Mouse (Mus musculus): ENCODE data around the gene Gm10722. TPM values are rescaled to one million over a fixed set of nuclear protein-coding genes. Genes with fewer than 3 reads are reported as not detected.
A peak's percentile ranks its signal among the peaks of the same experiment; 100 is the strongest.
"Not testable (repeated sequence)": the region's sequence is repeated elsewhere in the genome, so short reads cannot be mapped to it uniquely, and the experiment has no call there.

Gm10722 gene
- polyA plus RNA-seq, 1 experiment from 2014 or later = not detected

DNA sequence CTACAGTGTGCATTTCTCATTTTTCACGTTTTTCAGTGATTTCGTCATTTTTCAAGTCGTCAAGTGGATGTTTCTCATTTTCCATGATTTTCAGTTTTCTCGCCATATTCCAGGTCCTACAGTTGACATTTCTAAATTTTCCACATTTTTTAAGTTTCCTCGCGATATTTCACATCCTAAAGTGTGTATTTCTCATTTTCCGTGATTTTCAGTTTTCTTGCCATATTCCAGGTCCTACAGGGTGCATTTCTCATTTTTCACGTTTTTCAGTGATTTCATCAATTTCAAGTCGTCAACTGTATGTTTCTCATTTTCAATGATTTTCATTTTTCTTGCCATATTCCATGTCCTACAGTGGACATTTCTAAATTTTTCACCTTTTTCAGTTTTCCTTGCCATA, 14.6 kb downstream of the Gm10722 start, which contains the start of gene Gm10720:
Gene Gm10720 (plus strand): TSS at position 301 of the 400 bp plus-strand sequence.
- ATAC-seq (ENCODE audit: insufficient read depth); H3K36me3 ChIP-seq (ENCODE audit: insufficient read depth): not testable (repeated sequence)
- WGBS = 61% methylated on average over 4 of the region's 9 CpGs

DNA sequence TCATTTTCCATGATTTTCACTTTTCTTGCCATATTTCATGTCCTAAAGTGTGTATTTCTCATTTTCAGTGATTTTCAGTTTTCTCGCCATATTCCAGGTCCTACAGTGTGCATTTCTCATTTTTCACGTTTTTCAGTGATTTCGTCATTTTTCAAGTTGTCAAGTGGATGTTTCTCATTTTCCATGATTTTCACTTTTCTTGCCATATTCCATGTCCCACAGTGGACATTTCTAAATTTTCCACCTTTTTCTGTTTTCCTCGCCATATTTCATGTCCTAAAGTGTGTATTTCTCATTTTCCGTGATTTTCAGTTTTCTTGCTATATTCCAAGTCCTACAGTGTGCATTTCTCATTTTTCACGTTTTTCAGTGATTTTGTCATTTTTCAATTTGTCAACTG, 15.2 kb downstream of the Gm10722 start:
- not testable (repeated sequence) for H3K36me3 ChIP-seq (ENCODE audit: insufficient read depth); H3K27ac ChIP-seq (ENCODE audit: low read depth); H3K9ac ChIP-seq; H3K9me3 ChIP-seq (ENCODE audit: low read depth, low read length); ATAC-seq (ENCODE audit: insufficient read depth); H3K4me2 ChIP-seq; H3K27me3 ChIP-seq (ENCODE audit: insufficient read depth, low read length); H3K4me3 ChIP-seq (ENCODE audit: low read depth, low read length); DNase-seq; H3K4me1 ChIP-seq (ENCODE audit: insufficient read depth)
- 62% methylated on average over 4 of the region's 6 CpGs for WGBS

More for the DNA sequence above, 14.6 kb downstream of the Gm10722 start, which contains the start of gene Gm10720:
- H3K4me2 ChIP-seq; H3K9ac ChIP-seq; H3K9me3 ChIP-seq (ENCODE audit: low read depth, low read length); H3K4me3 ChIP-seq (ENCODE audit: low read depth, low read length); H3K4me1 ChIP-seq (ENCODE audit: insufficient read depth); H3K27me3 ChIP-seq (ENCODE audit: insufficient read depth, low read length); DNase-seq; H3K27ac ChIP-seq (ENCODE audit: low read depth): not testable (repeated sequence)

DNA sequence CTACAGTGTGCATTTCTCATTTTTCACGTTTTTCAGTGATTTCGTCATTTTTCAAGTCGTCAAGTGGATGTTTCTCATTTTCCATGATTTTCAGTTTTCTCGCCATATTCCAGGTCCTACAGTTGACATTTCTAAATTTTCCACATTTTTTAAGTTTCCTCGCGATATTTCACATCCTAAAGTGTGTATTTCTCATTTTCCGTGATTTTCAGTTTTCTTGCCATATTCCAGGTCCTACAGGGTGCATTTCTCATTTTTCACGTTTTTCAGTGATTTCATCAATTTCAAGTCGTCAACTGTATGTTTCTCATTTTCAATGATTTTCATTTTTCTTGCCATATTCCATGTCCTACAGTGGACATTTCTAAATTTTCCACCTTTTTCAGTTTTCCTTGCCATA, 16.4 kb downstream of the Gm10722 start, which contains the start of gene Gm10719:
Gene Gm10719 (plus strand): TSS at position 301 of the 400 bp plus-strand sequence.
- H3K9ac ChIP-seq; H3K4me3 ChIP-seq (ENCODE audit: low read depth, low read length); H3K36me3 ChIP-seq (ENCODE audit: insufficient read depth); H3K4me2 ChIP-seq; DNase-seq; ATAC-seq (ENCODE audit: insufficient read depth); H3K27me3 ChIP-seq (ENCODE audit: insufficient read depth, low read length); H3K9me3 ChIP-seq (ENCODE audit: low read depth, low read length); H3K4me1 ChIP-seq (ENCODE audit: insufficient read depth); H3K27ac ChIP-seq (ENCODE audit: low read depth): not testable (repeated sequence)
- WGBS = no CpG with 5 or more reads among the region's 9 CpGs

DNA sequence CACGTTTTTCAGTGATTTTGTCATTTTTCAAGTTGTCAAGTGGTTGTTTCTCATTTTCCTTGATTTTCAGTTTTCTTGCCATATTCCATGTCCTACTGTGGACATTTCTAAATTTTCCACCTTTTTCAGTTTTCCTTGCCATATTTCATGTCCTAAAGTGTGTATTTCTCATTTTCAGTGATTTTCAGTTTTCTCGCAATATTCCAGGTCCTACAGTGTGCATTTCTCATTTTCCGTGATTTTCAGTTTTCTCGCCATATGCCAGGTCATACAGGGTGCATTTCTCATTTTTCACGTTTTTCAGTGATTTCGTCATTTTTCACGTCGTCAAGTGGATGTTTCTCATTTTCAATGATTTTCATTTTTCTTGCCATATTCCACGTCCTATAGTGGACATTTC, 18.2 kb downstream of the Gm10722 start:
- not testable (repeated sequence) for H3K27ac ChIP-seq (ENCODE audit: low read depth); H3K4me2 ChIP-seq; ATAC-seq (ENCODE audit: insufficient read depth); H3K27me3 ChIP-seq (ENCODE audit: insufficient read depth, low read length); H3K4me3 ChIP-seq (ENCODE audit: low read depth, low read length); H3K9me3 ChIP-seq (ENCODE audit: low read depth, low read length); DNase-seq; H3K9ac ChIP-seq; H3K4me1 ChIP-seq (ENCODE audit: insufficient read depth); H3K36me3 ChIP-seq (ENCODE audit: insufficient read depth)
- 69% methylated on average over 9 of the region's 9 CpGs for WGBS

DNA sequence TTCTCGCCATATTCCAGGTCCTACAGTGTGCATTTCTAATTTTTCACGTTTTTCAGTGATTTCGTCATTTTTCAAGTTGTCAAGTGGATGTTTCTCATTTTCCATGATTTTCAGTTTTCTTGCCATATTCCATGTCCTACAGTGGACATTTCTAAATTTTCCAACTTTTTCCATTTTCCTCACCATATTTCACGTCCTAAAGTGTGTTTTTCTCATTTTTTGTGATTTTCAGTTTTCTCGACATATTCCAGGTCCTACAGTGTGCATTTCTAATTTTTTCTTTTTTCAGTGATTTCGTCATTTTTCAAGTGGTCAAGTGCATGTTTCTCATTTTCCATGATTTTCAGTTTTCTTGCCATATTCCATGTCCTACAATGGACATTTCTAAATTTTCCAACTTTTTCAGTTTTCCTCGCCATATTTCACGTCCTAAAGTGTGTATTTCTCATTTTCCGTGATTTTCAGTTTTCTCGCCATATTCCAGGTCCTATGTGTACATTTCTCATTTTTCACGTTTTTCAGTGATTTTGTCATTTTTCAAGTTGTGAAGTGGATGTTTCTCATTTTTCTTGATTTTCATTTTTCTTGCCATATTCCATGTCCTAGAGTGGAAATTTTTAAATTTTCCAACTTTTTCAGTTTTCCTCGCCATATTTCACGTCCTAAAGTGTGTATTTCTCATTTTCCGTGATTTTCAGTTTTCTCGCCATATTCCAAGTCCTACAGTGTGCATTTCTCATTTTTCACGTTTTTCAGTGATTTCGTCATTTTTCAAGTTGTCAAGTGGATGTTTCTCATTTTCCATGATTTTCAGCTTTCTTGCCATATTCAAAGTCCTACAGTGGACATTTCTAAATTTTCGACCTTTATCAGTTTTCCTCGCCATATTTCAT, 19.4 kb downstream of the Gm10722 start:
- not testable (repeated sequence) for H3K27me3 ChIP-seq (ENCODE audit: insufficient read depth, low read length); DNase-seq; H3K4me3 ChIP-seq (ENCODE audit: low read depth, low read length); H3K9ac ChIP-seq; H3K4me1 ChIP-seq (ENCODE audit: insufficient read depth); H3K27ac ChIP-seq (ENCODE audit: low read depth); H3K4me2 ChIP-seq; H3K36me3 ChIP-seq (ENCODE audit: insufficient read depth); H3K9me3 ChIP-seq (ENCODE audit: low read depth, low read length)
- 71% methylated on average over 11 of the region's 19 CpGs for WGBS
- peak; percentile 68; the same call in 1 of the 2 replicates for ATAC-seq (ENCODE audit: insufficient read depth)

DNA sequence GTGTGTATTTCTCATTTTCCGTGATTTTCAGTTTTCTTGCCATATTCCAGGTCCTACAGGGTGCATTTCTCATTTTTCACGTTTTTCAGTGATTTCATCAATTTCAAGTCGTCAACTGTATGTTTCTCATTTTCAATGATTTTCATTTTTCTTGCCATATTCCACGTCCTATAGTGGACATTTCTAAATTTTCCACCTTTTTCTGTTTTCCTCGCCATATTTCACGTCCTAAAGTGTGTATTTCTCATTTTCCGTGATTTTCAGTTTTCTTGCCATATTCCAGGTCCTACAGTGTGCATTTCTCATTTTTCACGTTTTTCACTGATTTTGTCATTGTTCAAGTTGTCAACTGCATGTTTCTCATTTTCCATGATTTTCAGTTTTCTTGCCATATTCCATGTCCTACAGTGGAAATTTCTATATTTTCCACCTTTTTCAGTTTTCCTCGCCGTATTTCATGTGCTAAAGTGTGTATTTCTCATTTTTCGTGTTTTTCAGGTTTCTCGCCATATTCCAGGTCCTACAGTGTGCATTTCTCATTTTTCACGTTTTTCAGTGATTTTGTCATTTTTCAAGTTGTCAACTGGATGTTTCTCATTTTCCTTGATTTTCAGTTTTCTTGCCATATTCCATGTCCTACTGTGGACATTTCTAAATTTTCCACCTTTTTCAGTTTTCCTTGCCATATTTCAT, 21.7 kb downstream of the Gm10722 start:
- ATAC-seq (ENCODE audit: insufficient read depth) = not testable (repeated sequence)

DNA sequence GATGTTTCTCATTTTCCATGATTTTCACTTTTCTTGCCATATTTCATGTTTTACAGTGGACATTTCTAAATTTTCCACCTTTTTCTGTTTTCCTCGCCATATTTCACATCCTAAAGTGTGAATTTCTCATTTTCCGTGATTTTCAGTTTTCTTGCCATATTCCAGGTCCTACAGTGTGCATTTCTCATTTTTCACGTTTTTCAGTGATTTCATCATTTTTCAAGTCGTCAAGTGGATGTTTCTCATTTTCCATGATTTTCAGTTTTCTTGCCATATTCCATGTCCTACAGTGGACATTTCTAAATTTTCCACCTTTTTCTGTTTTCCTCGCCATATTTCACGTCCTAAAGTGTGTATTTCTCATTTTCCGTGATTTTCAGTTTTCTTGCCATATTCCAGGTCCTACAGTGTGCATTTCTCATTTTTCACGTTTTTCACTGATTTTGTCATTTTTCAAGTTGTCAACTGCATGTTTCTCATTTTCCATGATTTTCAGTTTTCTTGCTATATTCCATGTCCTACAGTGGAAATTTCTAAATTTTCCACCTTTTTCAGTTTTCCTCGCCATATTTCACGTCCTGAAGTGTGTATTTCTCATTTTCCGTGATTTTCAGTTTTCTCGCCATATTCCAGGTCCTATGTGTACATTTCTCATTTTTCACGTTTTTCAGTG, 22.7 kb downstream of the Gm10722 start, which contains the start of gene Gm10718:
Gene Gm10718 (plus strand): TSS at position 236 of the 673 bp plus-strand sequence.
- WGBS = 73% methylated on average over 9 of the region's 13 CpGs
- not testable (repeated sequence) for H3K9ac ChIP-seq; H3K9me3 ChIP-seq (ENCODE audit: low read depth, low read length); H3K4me1 ChIP-seq (ENCODE audit: insufficient read depth); ATAC-seq (ENCODE audit: insufficient read depth); H3K4me2 ChIP-seq; H3K36me3 ChIP-seq (ENCODE audit: insufficient read depth); H3K27me3 ChIP-seq (ENCODE audit: insufficient read depth, low read length); H3K4me3 ChIP-seq (ENCODE audit: low read depth, low read length); H3K27ac ChIP-seq (ENCODE audit: low read depth); DNase-seq

More for the DNA sequence above, 21.7 kb downstream of the Gm10722 start:
- H3K9me3 ChIP-seq (ENCODE audit: low read depth, low read length); H3K4me2 ChIP-seq; H3K27ac ChIP-seq (ENCODE audit: low read depth); H3K36me3 ChIP-seq (ENCODE audit: insufficient read depth); H3K27me3 ChIP-seq (ENCODE audit: insufficient read depth, low read length); H3K4me3 ChIP-seq (ENCODE audit: low read depth, low read length); H3K9ac ChIP-seq; H3K4me1 ChIP-seq (ENCODE audit: insufficient read depth): not testable (repeated sequence)
- DNase-seq = peak; percentile 17
- 71% methylated on average over 9 of the region's 13 CpGs for WGBS

DNA sequence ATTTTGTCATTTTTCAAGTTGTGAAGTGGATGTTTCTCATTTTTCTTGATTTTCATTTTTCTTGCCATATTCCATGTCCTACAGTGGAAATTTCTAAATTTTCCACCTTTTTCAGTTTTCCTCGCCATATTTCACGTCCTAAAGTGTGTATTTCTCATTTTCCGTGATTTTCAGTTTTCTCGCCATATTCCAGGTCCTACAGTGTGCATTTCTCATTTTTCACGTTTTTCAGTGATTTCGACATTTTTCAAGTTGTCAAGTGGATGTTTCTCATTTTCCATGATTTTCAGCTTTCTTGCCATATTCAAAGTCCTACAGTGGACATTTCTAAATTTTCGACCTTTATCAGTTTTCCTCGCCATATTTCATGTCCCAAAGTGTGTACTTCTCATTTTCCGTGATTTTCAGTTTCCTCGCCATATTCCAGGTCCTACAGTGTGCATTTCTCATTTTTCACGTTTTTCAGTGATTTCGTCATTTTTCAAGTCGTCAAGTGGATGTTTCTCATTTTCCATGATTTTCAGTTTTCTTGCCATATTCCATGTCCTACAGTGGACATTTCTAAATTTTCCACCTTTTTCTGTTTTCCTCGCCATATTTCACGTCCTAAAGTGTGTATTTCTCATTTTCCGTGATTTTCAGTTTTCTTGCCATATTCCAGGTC, 23.4 kb downstream of the Gm10722 start:
- WGBS = 64% methylated on average over 15 of the region's 16 CpGs
- not testable (repeated sequence) for H3K9me3 ChIP-seq (ENCODE audit: low read depth, low read length); DNase-seq; H3K9ac ChIP-seq; H3K27me3 ChIP-seq (ENCODE audit: insufficient read depth, low read length); H3K4me1 ChIP-seq (ENCODE audit: insufficient read depth); H3K4me3 ChIP-seq (ENCODE audit: low read depth, low read length); H3K4me2 ChIP-seq; ATAC-seq (ENCODE audit: insufficient read depth); H3K27ac ChIP-seq (ENCODE audit: low read depth); H3K36me3 ChIP-seq (ENCODE audit: insufficient read depth)

DNA sequence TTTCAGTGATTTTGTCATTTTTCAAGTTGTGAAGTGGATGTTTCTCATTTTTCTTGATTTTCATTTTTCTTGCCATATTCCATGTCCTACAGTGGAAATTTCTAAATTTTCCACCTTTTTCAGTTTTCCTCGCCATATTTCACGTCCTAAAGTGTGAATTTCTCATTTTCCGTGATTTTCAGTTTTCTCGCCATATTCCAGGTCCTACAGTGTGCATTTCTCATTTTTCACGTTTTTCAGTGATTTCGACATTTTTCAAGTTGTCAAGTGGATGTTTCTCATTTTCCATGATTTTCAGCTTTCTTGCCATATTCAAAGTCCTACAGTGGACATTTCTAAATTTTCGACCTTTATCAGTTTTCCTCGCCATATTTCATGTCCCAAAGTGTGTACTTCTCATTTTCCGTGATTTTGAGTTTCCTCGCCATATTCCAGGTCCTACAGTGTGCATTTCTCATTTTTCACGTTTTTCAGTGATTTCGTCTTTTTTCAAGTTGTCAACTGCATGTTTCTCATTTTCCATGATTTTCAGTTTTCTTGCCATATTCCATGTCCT, 24.3 kb downstream of the Gm10722 start, which contains the start of gene Gm10717:
Gene Gm10717 (plus strand): TSS at position 506 of the 556 bp plus-strand sequence.
- H3K4me2 ChIP-seq; H3K4me3 ChIP-seq (ENCODE audit: low read depth, low read length); H3K36me3 ChIP-seq (ENCODE audit: insufficient read depth); ATAC-seq (ENCODE audit: insufficient read depth); DNase-seq; H3K4me1 ChIP-seq (ENCODE audit: insufficient read depth); H3K9me3 ChIP-seq (ENCODE audit: low read depth, low read length); H3K27me3 ChIP-seq (ENCODE audit: insufficient read depth, low read length); H3K27ac ChIP-seq (ENCODE audit: low read depth); H3K9ac ChIP-seq: not testable (repeated sequence)
- 68% methylated on average over 12 of the region's 12 CpGs for WGBS

Measured in lung, embryonic 14.5 days (tissue).